Mouse (Mus musculus) ES-Bruce4 (cell line): Measurements from ENCODE around the gene Zmynd19. TPM values are rescaled to one million over a fixed set of nuclear protein-coding genes. Genes with fewer than 3 reads are reported as not detected.

ENCODE experiments used
- H3K27ac ChIP-seq: 2 replicates; pipeline ENCODE4 v1.5.1; 2012; ENCODE audit warnings: low read length, inconsistent platforms; ENCODE audit not compliant: insufficient read depth
- H3K27me3 ChIP-seq: 2 replicates; pipeline ENCODE4 v1.6.1; 2012; ENCODE audit warnings: mild to moderate bottlenecking, low read length, inconsistent platforms; ENCODE audit not compliant: control insufficient read depth, poor library complexity, insufficient read depth, severe bottlenecking
- H3K36me3 ChIP-seq: 2 replicates; pipeline ENCODE4 v1.6.1; 2012; ENCODE audit warnings: inconsistent platforms, mild to moderate bottlenecking, low read length, moderate library complexity; ENCODE audit not compliant: control insufficient read depth, poor library complexity, insufficient read depth, severe bottlenecking
- H3K4me1 ChIP-seq: one replicate; pipeline ENCODE4 v1.8.1; 2011; ENCODE audit warnings: low read length; ENCODE audit not compliant: control insufficient read depth, insufficient read depth
- H3K4me3 ChIP-seq: 2 replicates; pipeline ENCODE4 v1.5.1; 2011; ENCODE audit warnings: low read depth, mild to moderate bottlenecking, low read length
- H3K9ac ChIP-seq: 2 replicates; pipeline ENCODE4 v1.6.1; 2012; ENCODE audit warnings: low read depth, mild to moderate bottlenecking, inconsistent platforms; ENCODE audit not compliant: poor library complexity, severe bottlenecking
- H3K9me3 ChIP-seq: replicated peaks from 2 replicates; pipeline ENCODE4 v1.6.1; 2012; ENCODE audit warnings: mild to moderate bottlenecking, low read length, inconsistent platforms; ENCODE audit not compliant: control insufficient read depth, poor library complexity, insufficient read depth, severe bottlenecking
- CTCF ChIP-seq: IDR thresholded peaks from one replicate; pipeline ENCODE4 v1.8.1; 2011; ENCODE audit warnings: low read depth, low read length
- EP300 ChIP-seq: IDR thresholded peaks from 2 replicates; pipeline ENCODE4 v1.6.1; 2011; ENCODE audit warnings: low read depth, low read length; ENCODE audit not compliant: insufficient read depth
- POLR2A ChIP-seq: IDR thresholded peaks from one replicate; pipeline ENCODE4 v1.8.1; 2011; ENCODE audit warnings: low read length; ENCODE audit not compliant: insufficient read depth
- polyA plus RNA-seq: library from polyadenylated mRNA; stranded (reverse); fragments of >200 nt; gene quantifications from 2 replicates; pipeline ENCODE4 v1.2.4, GENCODE M21; 2011; ENCODE audit warnings: low read depth; ENCODE audit not compliant: missing spikeins, insufficient read depth, insufficient read length

Zmynd19 gene
- polyA plus RNA-seq, 1 experiment: 64.7 TPM

DNA sequence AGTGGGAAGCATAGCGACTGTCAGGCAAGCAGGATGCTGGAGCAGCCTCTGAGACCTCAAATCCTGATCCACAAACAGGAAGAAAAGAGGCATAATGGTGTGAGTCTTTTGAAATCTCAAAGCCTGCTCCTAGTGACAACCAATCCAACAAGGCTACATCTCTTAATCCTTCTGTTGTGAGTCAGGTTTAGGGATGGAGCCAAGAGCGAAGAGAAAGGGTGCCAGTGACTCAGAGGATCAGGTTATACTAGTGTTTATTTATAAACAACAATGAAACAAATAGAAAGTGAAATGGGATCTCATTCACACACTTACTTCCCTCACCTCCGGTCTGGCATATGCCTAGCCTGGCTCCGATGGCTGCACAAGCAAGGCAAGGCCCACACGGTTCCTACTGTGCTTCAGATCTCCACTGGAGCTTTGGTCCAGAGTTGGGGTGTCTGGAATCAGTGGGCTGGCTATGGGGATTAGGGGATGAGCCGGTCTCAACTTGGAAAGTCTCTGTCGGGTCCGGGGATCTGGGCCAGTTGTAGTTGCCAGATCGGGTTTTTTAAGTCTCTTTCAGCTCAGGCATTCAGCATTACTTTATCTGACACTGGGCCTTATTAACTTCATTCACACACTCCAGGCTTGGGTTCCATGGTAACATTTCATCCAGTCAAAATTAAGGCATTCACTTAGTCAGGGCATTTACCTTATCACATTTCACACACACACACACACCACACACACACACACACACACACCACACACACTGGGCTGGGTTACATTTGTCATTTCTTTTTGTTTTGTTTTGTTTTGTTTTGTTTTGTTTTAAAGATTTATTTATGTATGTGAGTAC, 54.6 kb downstream of the Zmynd19 start:
- no peaks in the 10 kb centered on the region for H3K27me3 ChIP-seq
- no peak overlapping the region for H3K27ac ChIP-seq
- no peak overlapping the region for H3K4me3 ChIP-seq
- no peaks in the 10 kb centered on the region for H3K9me3 ChIP-seq
- no peaks in the 10 kb centered on the region for H3K36me3 ChIP-seq
- no peak overlapping the region for H3K9ac ChIP-seq
- TF ChIP-seq EP300 (no peak), CTCF (no peak), POLR2A (no peak)
- no peaks in the 10 kb centered on the region for H3K4me1 ChIP-seq

- no peaks in the 10 kb centered on the region for H3K36me3 ChIP-seq
- H3K4me3 ChIP-seq: no peak overlapping the region
- H3K27ac ChIP-seq: no peak overlapping the region
- H3K27me3 ChIP-seq: no peaks in the 10 kb centered on the region
- TF ChIP-seq CTCF (no peak), POLR2A (no peak), EP300 (no peak)
- no peak overlapping the region for H3K9ac ChIP-seq
- H3K9me3 ChIP-seq: no peaks in the 10 kb centered on the region
- no peaks in the 10 kb centered on the region for H3K4me1 ChIP-seq
Measured at GRCm38 (mm10) chr2:25006767-25007166, 57.2 kb downstream of the Zmynd19 start.

- H3K4me1 ChIP-seq: no peaks in the 10 kb centered on the region
- H3K9me3 ChIP-seq: no peaks in the 10 kb centered on the region
- H3K9ac ChIP-seq: no peak overlapping the region
- H3K36me3 ChIP-seq: no peaks in the 10 kb centered on the region
- no peak overlapping the region for H3K27ac ChIP-seq
- H3K27me3 ChIP-seq: no peaks in the 10 kb centered on the region
- H3K4me3 ChIP-seq: no peak overlapping the region
- TF ChIP-seq EP300 (no peak), POLR2A (no peak), CTCF (no peak)
Measured at GRCm38 (mm10) chr2:25008250-25008649, 58.7 kb downstream of the Zmynd19 start.

Other genes with a start within 250 kb of the Zmynd19 start
- gene Cacna1b, start 186.6 kb upstream of the Zmynd19 start, polyA plus RNA-seq: 8.9 and 10.6 TPM in 2 replicates
- 94.1 and 104 TPM in 2 replicates for gene Ehmt1, start 30.2 kb upstream of the Zmynd19 start, polyA plus RNA-seq
- gene Arrdc1, start 14.5 kb upstream of the Zmynd19 start, polyA plus RNA-seq: 26.9 and 34.9 TPM in 2 replicates
- 15.8 and 18.0 TPM in 2 replicates for gene Dph7, start 12.6 kb downstream of the Zmynd19 start, polyA plus RNA-seq
- gene Mrpl41, start 25.3 kb downstream of the Zmynd19 start, polyA plus RNA-seq: 33.7 and 37.4 TPM in 2 replicates
- 16.2 and 20.1 TPM in 2 replicates for gene Pnpla7, start 26.2 kb downstream of the Zmynd19 start, polyA plus RNA-seq
- 11.3 and 14.9 TPM in 2 replicates for gene Nsmf, start 104.6 kb downstream of the Zmynd19 start, polyA plus RNA-seq
- gene Entpd8, start 130.5 kb downstream of the Zmynd19 start, polyA plus RNA-seq: not detected in 2 replicates
- gene Noxa1, start 145.4 kb downstream of the Zmynd19 start, polyA plus RNA-seq: not detected in 2 replicates
- 9.8 and 10.2 TPM in 2 replicates for gene Nrarp, start 231.0 kb downstream of the Zmynd19 start, polyA plus RNA-seq
- gene Tor4a, start 247.1 kb downstream of the Zmynd19 start, polyA plus RNA-seq: 4.5 and 6.9 TPM in 2 replicates